Mouse (Mus musculus): Measurements from ENCODE around the gene Alpk1. TPM values are rescaled to one million over a fixed set of nuclear protein-coding genes. Genes with fewer than 3 reads are reported as not detected.

Alpk1 gene
- polyA plus RNA-seq, 1 experiment from 2014 or later = 0.64 TPM

- Histone ChIP-seq H3K9me3 (replicated peaks) (no peaks in the 10 kb centered on the region), H3K4me1 (no peaks in the 10 kb centered on the region), H3K27ac (no peak overlapping the region), H3K36me3 (no peaks in the 10 kb centered on the region), H3K27me3 (replicated peaks) (peaks cover 1% of the 10 kb centered on the region; the same call in 1 of the 2 replicates), H3K9ac (no peak overlapping the region), H3K4me2 (no peak overlapping the region), H3K4me3 (no peak overlapping the region)
- WGBS (ENCODE audit: insufficient replicate concordance) = 51% methylated on average over 7 of the region's 7 CpGs
- ATAC-seq = no peak
These were observed 128.3 kb downstream of the Alpk1 start for GRCm38 (mm10) chr3:127651742-127652653.

DNA sequence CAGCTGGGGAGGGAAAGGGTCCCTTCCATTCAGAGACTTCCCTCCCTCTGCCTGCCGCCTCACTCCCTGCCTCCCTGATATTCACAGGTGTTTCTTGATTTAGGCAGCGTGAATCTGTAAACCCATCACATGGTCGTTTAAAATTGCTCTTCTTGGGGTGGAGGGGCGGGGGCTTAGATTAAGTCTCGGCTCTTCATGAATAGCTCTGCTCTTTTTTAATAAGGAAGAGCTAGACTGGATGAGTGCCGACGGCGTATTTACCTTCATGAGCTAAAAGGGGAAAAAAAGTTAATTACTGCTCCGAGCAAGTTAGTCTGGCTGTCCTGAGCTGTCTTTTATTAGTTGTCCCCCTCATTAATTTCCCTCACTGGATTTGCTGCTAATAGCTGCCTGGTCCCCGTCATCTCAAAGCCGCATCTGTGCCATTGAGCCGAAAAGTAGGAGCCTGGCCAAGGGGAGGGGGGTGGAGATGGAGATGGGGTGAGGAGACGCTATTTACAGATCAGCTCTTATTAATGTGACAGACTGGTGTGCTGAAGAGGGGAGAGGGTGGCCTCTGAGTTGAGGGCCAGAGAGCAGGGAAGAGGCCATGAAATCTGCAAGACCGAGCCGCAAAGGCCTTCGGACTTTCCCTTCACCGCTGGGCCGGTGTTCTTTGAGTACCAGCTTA is 134.0 kb downstream of the Alpk1 start:
- Histone ChIP-seq H3K36me3 (no peaks in the 10 kb centered on the region), H3K4me2 (no peak overlapping the region), H3K9me3 (replicated peaks) (no peaks in the 10 kb centered on the region), H3K4me3 (no peak overlapping the region), H3K27me3 (replicated peaks) (peaks cover 55% of the 10 kb centered on the region), H3K9ac (no peak overlapping the region), H3K27ac (no peak overlapping the region), H3K4me1 (no peaks in the 10 kb centered on the region)
- no peak for ATAC-seq
- 54% methylated on average over 18 of the region's 18 CpGs for WGBS (ENCODE audit: insufficient replicate concordance)

- Histone ChIP-seq H3K4me1 (no peaks in the 10 kb centered on the region), H3K27me3 (replicated peaks) (peaks cover 95% of the 10 kb centered on the region), H3K27ac (no peak overlapping the region), H3K4me3 (no peak overlapping the region), H3K9ac (no peak overlapping the region), H3K36me3 (no peaks in the 10 kb centered on the region), H3K9me3 (replicated peaks) (no peaks in the 10 kb centered on the region), H3K4me2 (no peak overlapping the region)
- WGBS (ENCODE audit: insufficient replicate concordance) = 15% methylated on average over 5 of the region's 5 CpGs
- no peak for ATAC-seq
These were observed 138.1 kb downstream of the Alpk1 start for GRCm38 (mm10) chr3:127642211-127642610.

DNA sequence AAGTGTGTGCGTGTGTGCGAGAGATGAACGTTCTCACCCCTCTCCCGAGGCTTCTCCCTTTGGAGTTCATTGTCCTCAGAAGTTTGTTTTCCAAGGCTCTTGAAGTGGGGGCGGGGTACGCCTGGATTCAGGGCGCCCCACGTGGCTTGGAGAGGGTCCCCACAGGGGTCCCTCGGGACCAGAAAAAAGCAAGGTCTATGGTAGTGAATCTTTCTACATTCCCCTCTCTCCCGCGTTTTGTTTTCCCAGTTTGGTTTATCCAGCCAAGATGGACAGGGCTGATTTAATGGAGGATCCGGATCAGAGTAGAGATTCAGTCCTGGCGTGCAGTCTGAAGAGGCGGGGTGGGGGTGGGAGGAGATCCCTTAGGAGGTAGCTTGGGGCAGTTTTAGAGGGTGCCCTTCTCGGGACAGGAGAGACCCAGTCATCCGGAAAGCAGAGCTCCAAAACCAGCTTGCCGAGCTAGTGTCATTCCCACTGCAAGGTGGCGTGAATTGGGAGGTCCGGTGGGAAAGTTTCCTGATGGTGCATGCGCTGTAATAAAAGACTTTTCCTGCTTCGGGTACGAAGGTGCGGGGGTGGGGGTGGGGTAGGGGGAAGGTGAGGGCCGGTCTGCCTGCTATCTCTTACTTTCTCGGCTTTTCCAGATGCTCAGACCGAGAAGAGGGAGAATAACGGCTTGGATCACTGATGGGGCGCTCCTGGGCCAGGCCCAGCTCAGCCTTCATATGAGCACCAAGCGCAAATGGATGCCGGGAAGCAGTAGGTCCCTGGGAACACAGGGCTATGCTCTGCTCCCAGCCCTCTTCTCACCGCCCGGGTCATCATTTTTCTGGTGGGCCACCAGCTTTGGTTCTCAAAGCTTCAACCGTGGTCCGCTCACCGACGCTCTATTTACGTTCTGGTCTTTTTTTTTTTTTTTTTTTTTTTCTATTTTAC is 139.3 kb downstream of the Alpk1 start:
- no peak for ATAC-seq
- H3K27me3 ChIP-seq (replicated peaks) = peaks cover 96% of the 10 kb centered on the region
- no peak overlapping the region for H3K4me3 ChIP-seq
- H3K9me3 ChIP-seq (replicated peaks) = no peaks in the 10 kb centered on the region
- no peaks in the 10 kb centered on the region for H3K36me3 ChIP-seq
- H3K27ac ChIP-seq = no peak overlapping the region
- no peak overlapping the region for H3K9ac ChIP-seq
- WGBS (ENCODE audit: insufficient replicate concordance) = 9% methylated on average over 37 of the region's 37 CpGs
- no peaks in the 10 kb centered on the region for H3K4me1 ChIP-seq
- H3K4me2 ChIP-seq = no peak overlapping the region

DNA sequence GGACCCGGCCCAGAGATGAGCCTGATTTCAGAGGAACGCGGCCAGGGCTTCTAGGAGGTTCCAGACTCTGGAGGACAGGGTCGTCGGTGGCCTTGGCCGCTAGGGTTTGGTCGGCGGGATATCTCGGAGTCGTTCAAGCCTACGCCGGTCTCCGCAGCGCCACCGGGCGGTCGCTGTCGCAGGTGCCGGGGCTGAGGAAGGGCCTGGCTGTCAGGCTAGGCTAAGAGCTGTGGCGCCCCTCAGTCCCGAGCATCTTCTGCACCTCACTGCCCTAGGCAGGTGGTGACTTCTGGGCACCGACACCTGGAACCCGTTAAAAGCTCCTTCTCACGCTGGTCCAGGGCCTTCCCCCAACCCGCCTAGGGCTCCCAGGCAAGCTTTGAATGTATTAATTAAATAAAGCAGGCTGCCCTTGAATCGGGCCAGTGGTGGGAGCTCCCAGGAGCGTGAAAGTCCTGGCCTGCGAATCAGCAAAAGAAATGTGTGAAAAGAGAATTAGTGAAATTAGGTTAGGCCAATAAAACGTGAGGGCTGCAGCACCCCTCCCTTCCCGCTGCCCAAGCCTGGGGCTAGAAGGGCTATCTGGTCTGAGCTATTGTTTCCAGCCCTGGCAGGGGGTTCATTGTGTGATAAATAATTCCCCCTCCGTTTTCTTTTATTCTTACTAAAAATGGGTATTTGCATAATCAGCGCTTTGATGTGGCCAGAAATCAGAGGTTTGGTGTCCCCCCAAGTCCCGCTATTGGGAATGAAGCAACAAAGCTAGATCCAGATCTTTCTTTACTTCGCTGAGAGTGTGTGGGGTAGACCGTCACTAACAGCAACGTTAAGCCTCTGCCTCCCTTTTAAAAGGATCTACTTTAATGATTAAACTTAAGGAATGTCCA is 140.2 kb downstream of the Alpk1 start:
- Histone ChIP-seq H3K4me3 (no peak overlapping the region), H3K36me3 (no peaks in the 10 kb centered on the region), H3K9me3 (replicated peaks) (no peaks in the 10 kb centered on the region), H3K9ac (no peak overlapping the region), H3K27me3 (replicated peaks) (peaks cover 94% of the 10 kb centered on the region), H3K4me1 (no peaks in the 10 kb centered on the region), H3K4me2 (no peak overlapping the region), H3K27ac (no peak overlapping the region)
- 3% methylated on average over 35 of the region's 36 CpGs for WGBS (ENCODE audit: insufficient replicate concordance)
- ATAC-seq = peak; percentile 47; the same call in 1 of the 2 replicates

DNA sequence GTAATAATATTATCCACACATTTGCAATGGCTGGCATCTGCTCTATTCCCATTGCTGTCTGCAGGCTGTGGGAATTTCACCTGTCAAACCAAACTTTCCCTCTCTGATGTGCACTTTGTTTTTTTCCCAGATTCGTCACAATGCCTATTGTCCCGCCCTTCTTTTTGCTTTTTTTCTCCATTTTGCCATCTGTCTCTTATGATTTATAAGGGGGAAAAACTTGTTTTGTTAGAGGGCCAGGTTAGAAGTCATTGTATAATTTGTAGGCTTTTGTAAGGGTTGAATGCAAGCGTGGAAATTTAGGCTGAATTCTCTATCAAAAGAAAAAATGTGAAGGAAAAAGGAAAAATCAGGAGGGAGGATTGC is 145.4 kb downstream of the Alpk1 start:
- peaks cover 25% of the 10 kb centered on the region for H3K4me1 ChIP-seq
- no peaks in the 10 kb centered on the region for H3K9me3 ChIP-seq (replicated peaks)
- H3K4me3 ChIP-seq = no peak overlapping the region
- H3K4me2 ChIP-seq = no peak overlapping the region
- no peak for ATAC-seq
- 8% methylated on average over 3 of the region's 3 CpGs for WGBS (ENCODE audit: insufficient replicate concordance)
- H3K27ac ChIP-seq = no peak overlapping the region
- H3K36me3 ChIP-seq = no peaks in the 10 kb centered on the region
- H3K27me3 ChIP-seq (replicated peaks) = peaks cover 97% of the 10 kb centered on the region
- no peak overlapping the region for H3K9ac ChIP-seq

GRCm38 (mm10) chr3:127634101-127634983 is 146.0 kb downstream of the Alpk1 start:
- Histone ChIP-seq H3K4me2 (peak overlapping the region; percentile 62), H3K36me3 (no peaks in the 10 kb centered on the region), H3K9ac (no peak overlapping the region), H3K27me3 (replicated peaks) (peaks cover 97% of the 10 kb centered on the region), H3K4me1 (peaks cover 25% of the 10 kb centered on the region), H3K9me3 (replicated peaks) (no peaks in the 10 kb centered on the region), H3K4me3 (peak overlapping the region; percentile 36), H3K27ac (no peak overlapping the region)
- ATAC-seq = peak; percentile 66
- 2% methylated on average over 58 of the region's 58 CpGs for WGBS (ENCODE audit: insufficient replicate concordance)

- H3K4me3 ChIP-seq = peak within 1 kb of the TSS; percentile 36
- WGBS (ENCODE audit: insufficient replicate concordance) = 2% methylated on average over 91 of the region's 92 CpGs
- peaks cover 25% of the 10 kb centered on the region for H3K4me1 ChIP-seq
- H3K36me3 ChIP-seq = no peaks in the 10 kb centered on the region
- H3K4me2 ChIP-seq = peak within 1 kb of the TSS; percentile 62
- peak; percentile 44 for ATAC-seq
- peaks cover 95% of the 10 kb centered on the region for H3K27me3 ChIP-seq (replicated peaks)
- no peak within 1 kb of the TSS for H3K27ac ChIP-seq
- H3K9me3 ChIP-seq (replicated peaks) = no peaks in the 10 kb centered on the region
- H3K9ac ChIP-seq = no peak within 1 kb of the TSS
These were observed 147.0 kb downstream of the Alpk1 start, which contains the start of gene Neurog2 for GRCm38 (mm10) chr3:127633080-127634032. Gene Neurog2 (plus strand): TSS chr3:127633135.

GRCm38 (mm10) chr3:127632531-127632930 is 147.8 kb downstream of the Alpk1 start:
- peaks cover 25% of the 10 kb centered on the region for H3K4me1 ChIP-seq
- H3K9me3 ChIP-seq (replicated peaks) = no peaks in the 10 kb centered on the region
- H3K36me3 ChIP-seq = no peaks in the 10 kb centered on the region
- no peak overlapping the region for H3K9ac ChIP-seq
- H3K27ac ChIP-seq = no peak overlapping the region
- peaks cover 95% of the 10 kb centered on the region for H3K27me3 ChIP-seq (replicated peaks)
- WGBS (ENCODE audit: insufficient replicate concordance) = under 1% methylated on average over 30 of the region's 32 CpGs
- peak overlapping the region; percentile 62 for H3K4me2 ChIP-seq
- ATAC-seq = no peak
- peak overlapping the region; percentile 36 for H3K4me3 ChIP-seq
